Mouse (Mus musculus): ENCODE measurements around the gene Phldb2.
A peak's percentile ranks its signal among the peaks of the same experiment; 100 is the strongest.

The Phldb2 gene

GRCm38 (mm10) chr16:45792781-45793180 lies 160.6 kb downstream of the Phldb2 start:
- no peak for DNase-seq (ENCODE audit: low spot score)

- no peak for DNase-seq (ENCODE audit: low spot score)
These were observed 162.1 kb downstream of the Phldb2 start for GRCm38 (mm10) chr16:45791286-45791685.

- no peak for DNase-seq (ENCODE audit: low spot score)
These were observed 164.1 kb downstream of the Phldb2 start for GRCm38 (mm10) chr16:45789311-45789710.

GRCm38 (mm10) chr16:45787650-45788049 lies 165.7 kb downstream of the Phldb2 start:
- DNase-seq (ENCODE audit: low spot score): no peak

- no peak for DNase-seq (ENCODE audit: low spot score)
These were observed 166.8 kb downstream of the Phldb2 start for GRCm38 (mm10) chr16:45786639-45787038.

- DNase-seq (ENCODE audit: low spot score): no peak
These were observed 173.4 kb downstream of the Phldb2 start for GRCm38 (mm10) chr16:45780001-45780400.

- no peak for DNase-seq (ENCODE audit: low spot score)
These were observed 178.6 kb downstream of the Phldb2 start for GRCm38 (mm10) chr16:45774813-45775212.

GRCm38 (mm10) chr16:45770914-45771313 lies 182.5 kb downstream of the Phldb2 start:
- DNase-seq (ENCODE audit: low spot score): no peak

- no peak for DNase-seq (ENCODE audit: low spot score)
These were observed 185.4 kb downstream of the Phldb2 start for GRCm38 (mm10) chr16:45767853-45768640.

- no peak for DNase-seq (ENCODE audit: low spot score)
These were observed 186.0 kb downstream of the Phldb2 start for GRCm38 (mm10) chr16:45767434-45767833.

GRCm38 (mm10) chr16:45765801-45766494 lies 187.4 kb downstream of the Phldb2 start:
- DNase-seq (ENCODE audit: low spot score): no peak

- no peak for DNase-seq (ENCODE audit: low spot score)
These were observed 188.3 kb downstream of the Phldb2 start for GRCm38 (mm10) chr16:45765102-45765501.

GRCm38 (mm10) chr16:45762859-45763505 lies 190.4 kb downstream of the Phldb2 start:
- no peak for DNase-seq (ENCODE audit: low spot score)

GRCm38 (mm10) chr16:45761425-45761824 lies 192.0 kb downstream of the Phldb2 start:
- no peak for DNase-seq (ENCODE audit: low spot score)

GRCm38 (mm10) chr16:45758726-45759269 lies 194.6 kb downstream of the Phldb2 start:
- no peak for DNase-seq (ENCODE audit: low spot score)

GRCm38 (mm10) chr16:45757421-45758078 lies 195.8 kb downstream of the Phldb2 start:
- no peak for DNase-seq (ENCODE audit: low spot score)

GRCm38 (mm10) chr16:45756855-45757254 lies 196.5 kb downstream of the Phldb2 start:
- DNase-seq (ENCODE audit: low spot score): peak; percentile 38

GRCm38 (mm10) chr16:45743591-45744144 lies 209.7 kb downstream of the Phldb2 start:
- DNase-seq (ENCODE audit: low spot score): no peak

GRCm38 (mm10) chr16:45742615-45743476 lies 210.6 kb downstream of the Phldb2 start, which contains the start of gene Abhd10:
Abhd10 (minus strand) TSS chr16:45742955.
- peak; percentile 93 for DNase-seq (ENCODE audit: low spot score)

- no peak for DNase-seq (ENCODE audit: low spot score)
These were observed 215.5 kb downstream of the Phldb2 start for GRCm38 (mm10) chr16:45737880-45738279.

GRCm38 (mm10) chr16:45736724-45737123 lies 216.7 kb downstream of the Phldb2 start:
- no peak for DNase-seq (ENCODE audit: low spot score)

Data from ovary, postnatal 14 days (tissue).